Mouse (Mus musculus): ENCODE data around the gene Sertad1. TPM values are rescaled to one million over a fixed set of nuclear protein-coding genes. Genes with fewer than 3 reads are reported as not detected.
A peak's percentile ranks its signal among the peaks of the same experiment; 100 is the strongest.

Sertad1 gene
- polyA plus RNA-seq, 1 experiment from 2014 or later: 41.6 TPM

GRCm38 (mm10) chr7:27476098-27476635, 10.5 kb upstream of the Sertad1 start:
- no peak overlapping the region for H3K4me2 ChIP-seq (ENCODE audit: low read length)
- no peaks in the 10 kb centered on the region for H3K9me3 ChIP-seq (replicated peaks; ENCODE audit: low read length)
- H3K9ac ChIP-seq (ENCODE audit: low read depth, low read length): no peak overlapping the region
- no peak for ATAC-seq (replicated peaks; ENCODE audit: low FRiP score, low read depth)
- no peak for TF ChIP-seq CTCF (IDR thresholded peaks at IDR 0.05; ENCODE audit: low read depth)
- 88% methylated on average over 14 of the region's 14 CpGs for WGBS
- no peak for DNase-seq (ENCODE audit: low spot score)
- no peaks in the 10 kb centered on the region for H3K27me3 ChIP-seq (ENCODE audit: insufficient read depth, low read length)
- H3K4me3 ChIP-seq (replicated peaks; ENCODE audit: low read depth, low read length): no peak overlapping the region
- peaks cover 6% of the 10 kb centered on the region for H3K4me1 ChIP-seq (replicated peaks; ENCODE audit: insufficient read depth, low read length)
- no peak overlapping the region for H3K27ac ChIP-seq
- H3K36me3 ChIP-seq (ENCODE audit: insufficient read depth, low read length): peaks cover 5% of the 10 kb centered on the region; the same call in 1 of the 2 replicates

- H3K27ac ChIP-seq: peak overlapping the region; percentile 42; the same call in 1 of the 2 replicates
- H3K36me3 ChIP-seq (ENCODE audit: insufficient read depth, low read length): peaks cover 5% of the 10 kb centered on the region; the same call in 1 of the 2 replicates
- H3K27me3 ChIP-seq (ENCODE audit: insufficient read depth, low read length): no peaks in the 10 kb centered on the region
- DNase-seq (ENCODE audit: low spot score) (no peak), ATAC-seq (replicated peaks; ENCODE audit: low FRiP score, low read depth) (no peak)
- H3K4me2 ChIP-seq (ENCODE audit: low read length): no peak overlapping the region
- H3K9ac ChIP-seq (ENCODE audit: low read depth, low read length): no peak overlapping the region
- H3K4me1 ChIP-seq (replicated peaks; ENCODE audit: insufficient read depth, low read length): peaks cover 6% of the 10 kb centered on the region
- H3K4me3 ChIP-seq (replicated peaks; ENCODE audit: low read depth, low read length): no peak overlapping the region
- TF ChIP-seq CTCF (IDR thresholded peaks at IDR 0.05; ENCODE audit: low read depth): no peak
- WGBS: 71% methylated on average over 7 of the region's 7 CpGs
- H3K9me3 ChIP-seq (replicated peaks; ENCODE audit: low read length): no peaks in the 10 kb centered on the region
These were observed 8.1 kb upstream of the Sertad1 start for GRCm38 (mm10) chr7:27478561-27478960.

- Histone ChIP-seq H3K27me3 (ENCODE audit: insufficient read depth, low read length) (no peaks in the 10 kb centered on the region), H3K9ac (ENCODE audit: low read depth, low read length) (no peak overlapping the region), H3K4me2 (ENCODE audit: low read length) (no peak overlapping the region), H3K9me3 (replicated peaks; ENCODE audit: low read length) (no peaks in the 10 kb centered on the region), H3K36me3 (ENCODE audit: insufficient read depth, low read length) (peaks cover 5% of the 10 kb centered on the region; the same call in 1 of the 2 replicates), H3K27ac (peak overlapping the region; percentile 85; the same call in 1 of the 2 replicates), H3K4me1 (replicated peaks; ENCODE audit: insufficient read depth, low read length) (peaks cover 6% of the 10 kb centered on the region), H3K4me3 (replicated peaks; ENCODE audit: low read depth, low read length) (no peak overlapping the region)
- TF ChIP-seq CTCF (IDR thresholded peaks at IDR 0.05; ENCODE audit: low read depth): no peak
- WGBS: 50% methylated on average over 1 of the region's 1 CpGs
- peak; percentile 6 for DNase-seq (ENCODE audit: low spot score)
- ATAC-seq (replicated peaks; ENCODE audit: low FRiP score, low read depth): 0 out of 2 replicates have a peak, but pooled peaks have one; percentile 12
These were observed 7.0 kb upstream of the Sertad1 start for GRCm38 (mm10) chr7:27479750-27480149.

DNA sequence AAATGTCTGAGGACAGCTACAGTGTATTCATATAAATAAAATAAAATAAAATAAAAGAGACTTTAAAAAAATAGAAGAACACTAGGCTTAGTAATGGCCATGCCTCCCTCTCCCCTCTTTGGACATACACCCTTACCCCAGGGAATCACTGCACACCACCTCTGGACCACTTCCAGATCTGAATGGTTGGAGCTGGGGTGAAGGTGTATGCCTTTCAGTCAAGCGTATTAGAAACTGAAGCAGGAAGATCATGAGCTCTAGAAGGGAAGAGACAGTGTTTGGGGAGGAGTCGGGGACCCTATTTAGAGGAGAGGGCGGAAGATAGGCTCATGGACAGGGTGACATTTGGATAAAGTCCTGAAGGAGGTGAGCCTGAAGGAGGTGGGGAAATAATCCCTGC, 6.2 kb upstream of the Sertad1 start:
- peak overlapping the region; percentile 29; the same call in 1 of the 2 replicates for H3K4me3 ChIP-seq (replicated peaks; ENCODE audit: low read depth, low read length)

GRCm38 (mm10) chr7:27480927-27481626, 5.6 kb upstream of the Sertad1 start:
- Histone ChIP-seq H3K4me1 (replicated peaks; ENCODE audit: insufficient read depth, low read length) (peaks cover 9% of the 10 kb centered on the region; the same call in 1 of the 2 replicates), H3K4me2 (ENCODE audit: low read length) (peak overlapping the region; percentile 59), H3K9me3 (replicated peaks; ENCODE audit: low read length) (no peaks in the 10 kb centered on the region), H3K36me3 (ENCODE audit: insufficient read depth, low read length) (peaks cover 1% of the 10 kb centered on the region; the same call in 1 of the 2 replicates), H3K4me3 (replicated peaks; ENCODE audit: low read depth, low read length) (peak overlapping the region; percentile 29), H3K27me3 (ENCODE audit: insufficient read depth, low read length) (no peaks in the 10 kb centered on the region), H3K27ac (peak overlapping the region; percentile 85), H3K9ac (ENCODE audit: low read depth, low read length) (peak overlapping the region; percentile 46)
- DNase-seq (ENCODE audit: low spot score) (no peak), ATAC-seq (replicated peaks; ENCODE audit: low FRiP score, low read depth) (no peak)
- WGBS: 12% methylated on average over 11 of the region's 11 CpGs
- no peak for TF ChIP-seq CTCF (IDR thresholded peaks at IDR 0.05; ENCODE audit: low read depth)

More for the DNA sequence above, 6.2 kb upstream of the Sertad1 start:
- Histone ChIP-seq H3K27ac (peak overlapping the region; percentile 85), H3K4me2 (ENCODE audit: low read length) (peak overlapping the region; percentile 59), H3K9ac (ENCODE audit: low read depth, low read length) (no peak overlapping the region), H3K9me3 (replicated peaks; ENCODE audit: low read length) (no peaks in the 10 kb centered on the region), H3K4me1 (replicated peaks; ENCODE audit: insufficient read depth, low read length) (peaks cover 6% of the 10 kb centered on the region; the same call in 1 of the 2 replicates), H3K36me3 (ENCODE audit: insufficient read depth, low read length) (peaks cover 5% of the 10 kb centered on the region; the same call in 1 of the 2 replicates), H3K27me3 (ENCODE audit: insufficient read depth, low read length) (no peaks in the 10 kb centered on the region)
- WGBS: 65% methylated on average over 3 of the region's 3 CpGs
- ATAC-seq (replicated peaks; ENCODE audit: low FRiP score, low read depth) (no peak), DNase-seq (ENCODE audit: low spot score) (no peak)
- no peak for TF ChIP-seq CTCF (IDR thresholded peaks at IDR 0.05; ENCODE audit: low read depth)

- H3K4me2 ChIP-seq (ENCODE audit: low read length): peak overlapping the region; percentile 59
- H3K27me3 ChIP-seq (ENCODE audit: insufficient read depth, low read length): no peaks in the 10 kb centered on the region
- peak overlapping the region; percentile 46 for H3K9ac ChIP-seq (ENCODE audit: low read depth, low read length)
- H3K4me3 ChIP-seq (replicated peaks; ENCODE audit: low read depth, low read length): peak overlapping the region; percentile 29
- peaks cover 9% of the 10 kb centered on the region; the same call in 1 of the 2 replicates for H3K4me1 ChIP-seq (replicated peaks; ENCODE audit: insufficient read depth, low read length)
- H3K9me3 ChIP-seq (replicated peaks; ENCODE audit: low read length): no peaks in the 10 kb centered on the region
- H3K27ac ChIP-seq: peak overlapping the region; percentile 85
- under 1% methylated on average over 8 of the region's 12 CpGs for WGBS
- H3K36me3 ChIP-seq (ENCODE audit: insufficient read depth, low read length): no peaks in the 10 kb centered on the region
- peak; percentile 94 for DNase-seq (ENCODE audit: low spot score)
- no peak for TF ChIP-seq CTCF (IDR thresholded peaks at IDR 0.05; ENCODE audit: low read depth)
- peak; percentile 95 for ATAC-seq (replicated peaks; ENCODE audit: low FRiP score, low read depth)
These were observed 5.1 kb upstream of the Sertad1 start for GRCm38 (mm10) chr7:27481627-27481969.

All from kidney, postnatal 0 days (tissue).